Mouse (Mus musculus): ENCODE measurements at regions not wholly inside any gene's neighbourhood (a gene's known extent, or its start where the extent isn't known, plus 50 kb on each side); places are given as distances from the start of the nearest gene placed in this dataset.

DNA sequence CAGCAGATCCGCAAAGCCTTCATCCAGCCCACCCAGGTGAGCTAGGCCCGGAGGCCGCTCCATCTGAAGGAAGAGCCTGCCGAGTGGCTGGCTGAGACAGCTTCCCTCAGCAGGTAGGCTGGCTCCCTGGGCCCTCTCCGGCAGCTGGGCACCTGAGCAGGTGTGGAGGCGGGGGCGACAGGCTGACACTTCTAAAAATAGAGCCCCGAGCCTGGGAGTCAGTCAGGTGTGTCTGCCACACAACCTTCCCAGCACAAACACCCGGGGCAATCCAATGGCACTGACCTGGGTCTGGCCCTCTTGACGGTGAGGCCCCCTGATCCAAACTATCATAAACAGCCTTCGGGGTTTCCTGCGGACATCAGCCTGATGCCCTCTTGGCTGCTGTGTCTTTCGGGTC, 58.5 kb downstream of the Zfp36l2 start:
- TF ChIP-seq POLR2A (IDR thresholded peaks at IDR 0.05; ENCODE audit: borderline replicate concordance, low read depth, low read length) = no peak
- no peak for TF ChIP-seq CTCF (IDR thresholded peaks at IDR 0.05; ENCODE audit: low read depth, low read length)
